Mouse (Mus musculus) embryonic facial prominence, embryonic 13.5 days (tissue): ENCODE results near the gene Shc2. TPM values are rescaled to one million over a fixed set of nuclear protein-coding genes. Genes with fewer than 3 reads are reported as not detected.

ENCODE experiments used
- ATAC-seq: fragments of 200-750 bp; cut with Nextera tagmentation; 2 replicates; pipeline ENCODE4 v1.8.0; 2017; ENCODE audit warnings: low read depth; ENCODE audit not compliant: insufficient number of reproducible peaks, insufficient read depth, low FRiP score, low TSS enrichment
- H3K27ac ChIP-seq: fragments of 300-500 bp; sonication (generic); 2 replicates; pipeline ENCODE4 v1.5.1; 2015; ENCODE audit warnings: moderate library complexity, mild to moderate bottlenecking, inconsistent platforms
- H3K27me3 ChIP-seq: fragments of 300-500 bp; sonication (generic); 2 replicates; pipeline ENCODE4 v1.6.1; 2015; ENCODE audit warnings: mild to moderate bottlenecking, inconsistent platforms
- H3K36me3 ChIP-seq: fragments of 300-500 bp; sonication (generic); 2 replicates; pipeline ENCODE4 v1.6.1; 2015; ENCODE audit warnings: mild to moderate bottlenecking, inconsistent platforms
- H3K4me1 ChIP-seq: fragments of 300-500 bp; sonication (generic); 2 replicates; pipeline ENCODE4 v1.6.1; 2015; ENCODE audit warnings: inconsistent platforms
- H3K4me2 ChIP-seq: fragments of 300-500 bp; sonication (generic); 2 replicates; pipeline ENCODE4 v1.6.1; 2015; ENCODE audit warnings: moderate library complexity, mild to moderate bottlenecking, inconsistent platforms
- H3K4me3 ChIP-seq: fragments of 300-500 bp; sonication (generic); 2 replicates; pipeline ENCODE4 v1.5.1; 2015; ENCODE audit warnings: mild to moderate bottlenecking, inconsistent platforms
- H3K9ac ChIP-seq: fragments of 300-500 bp; sonication (generic); 2 replicates; pipeline ENCODE4 v1.6.1; 2015; ENCODE audit warnings: mild to moderate bottlenecking, inconsistent platforms
- H3K9me3 ChIP-seq: fragments of 300-500 bp; sonication (generic); 2 replicates; pipeline ENCODE4 v1.6.1; 2016; ENCODE audit warnings: inconsistent platforms
- WGBS: fragments of 180-500 bp; shearing (Covaris S2); methylation state at CpG from one replicate; pipeline ENCODE4 v1.1.7; 2015; ENCODE audit warnings: mixed read lengths; 5-methylcytosine and 5-hydroxymethylcytosine counted together
- polyA plus RNA-seq: library from polyadenylated mRNA; unstranded; fragments of >200 nt; fragmentation: Nextera tagmentation; extraction: Ambion mirVana; gene quantifications from 2 replicates; pipeline ENCODE4 v1.2.1, GENCODE M21; 2015

Gene Shc2
- polyA plus RNA-seq, 1 experiment from 2014 or later: 13.7 TPM

DNA sequence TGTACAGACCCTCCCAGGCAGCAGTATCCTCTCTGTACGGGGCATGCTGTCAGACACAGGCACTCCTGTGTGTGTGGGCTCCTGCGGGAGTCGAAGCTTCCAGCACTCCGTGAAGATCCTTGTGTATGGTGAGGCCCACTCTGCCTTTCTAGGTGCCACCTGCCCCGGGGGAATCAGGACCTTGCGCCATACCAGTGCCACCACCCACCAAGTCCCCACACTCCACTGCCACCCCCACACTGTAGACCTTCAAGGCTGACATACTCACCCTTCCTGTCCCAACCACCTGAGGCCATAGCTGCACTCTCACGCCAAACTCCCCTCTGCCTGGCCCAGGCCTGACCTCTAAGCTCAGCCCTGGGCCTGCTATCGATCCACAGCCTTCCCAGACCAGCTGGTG, 27.3 kb upstream of the Shc2 start:
- H3K9me3 ChIP-seq: no peaks in the 10 kb centered on the region
- no peaks in the 10 kb centered on the region for H3K36me3 ChIP-seq
- ATAC-seq: no peak
- 75% methylated on average over 8 of the region's 8 CpGs for WGBS
- no peak overlapping the region for H3K4me2 ChIP-seq
- no peak overlapping the region for H3K9ac ChIP-seq
- no peak overlapping the region for H3K4me3 ChIP-seq
- H3K4me1 ChIP-seq: peaks cover 2% of the 10 kb centered on the region
- no peak overlapping the region for H3K27ac ChIP-seq
- no peaks in the 10 kb centered on the region; the same call in 1 of the 2 replicates for H3K27me3 ChIP-seq

DNA sequence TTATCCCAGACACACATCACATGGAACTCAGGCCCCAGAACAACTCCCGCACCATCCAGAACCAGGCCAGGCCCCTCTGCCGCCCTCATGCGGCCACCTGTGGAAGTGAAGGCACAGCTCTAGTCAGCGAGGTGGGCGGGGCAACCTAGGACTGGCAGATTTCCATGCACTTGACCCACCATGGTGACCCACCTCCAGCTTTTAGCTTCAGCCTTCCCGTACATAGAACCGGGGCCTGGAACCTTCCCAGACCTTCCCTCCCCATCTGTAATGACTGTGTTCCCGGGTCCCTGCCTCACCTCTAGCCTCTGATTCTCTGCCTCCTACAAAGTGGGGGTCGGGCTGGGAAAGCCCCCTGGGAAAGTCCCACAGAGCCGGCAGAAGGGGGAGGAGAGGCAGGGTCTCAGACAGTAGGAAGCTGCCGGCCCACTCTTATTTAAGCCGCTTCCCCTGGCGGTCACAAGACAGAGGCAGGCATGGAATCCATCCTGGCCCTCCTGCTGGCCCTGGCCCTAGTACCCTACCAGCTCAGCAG, 26.5 kb upstream of the Shc2 start, which contains the start of gene Madcam1:
TSS of gene Madcam1 (plus strand) at position 429 of the 535 bp plus-strand sequence.
- Histone ChIP-seq H3K4me2 (no peak within 1 kb of the TSS), H3K9ac (no peak within 1 kb of the TSS), H3K27ac (no peak within 1 kb of the TSS), H3K36me3 (no peaks in the 10 kb centered on the region), H3K9me3 (no peaks in the 10 kb centered on the region), H3K4me3 (no peak within 1 kb of the TSS), H3K27me3 (no peaks in the 10 kb centered on the region; the same call in 1 of the 2 replicates), H3K4me1 (no peaks in the 10 kb centered on the region)
- 6% methylated on average over 13 of the region's 13 CpGs for WGBS
- no peak for ATAC-seq

DNA sequence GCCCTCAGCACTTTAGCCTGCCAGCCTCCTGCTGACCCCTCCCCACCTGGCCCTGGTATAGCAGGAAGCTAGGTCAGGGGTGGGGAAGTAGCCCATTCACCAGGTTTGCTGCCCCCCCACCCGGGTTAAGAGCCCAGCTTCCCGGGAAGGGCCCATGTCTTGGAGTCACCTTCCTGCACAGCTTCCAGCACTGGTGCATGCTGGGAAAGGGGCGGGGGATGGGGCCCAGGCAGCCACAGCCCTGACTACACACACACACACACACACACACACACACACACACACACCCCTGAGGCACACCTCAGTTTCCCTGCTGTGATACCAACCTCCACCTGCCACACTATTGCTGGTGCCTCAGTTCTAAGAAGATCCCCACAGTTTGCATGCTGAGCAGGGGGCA, 24.1 kb upstream of the Shc2 start:
- Histone ChIP-seq H3K4me3 (no peak overlapping the region), H3K27ac (no peak overlapping the region), H3K36me3 (no peaks in the 10 kb centered on the region), H3K27me3 (no peaks in the 10 kb centered on the region; the same call in 1 of the 2 replicates), H3K4me2 (no peak overlapping the region), H3K9ac (no peak overlapping the region), H3K9me3 (no peaks in the 10 kb centered on the region), H3K4me1 (no peaks in the 10 kb centered on the region)
- 35% methylated on average over 3 of the region's 3 CpGs for whole genome bisulfite sequencing
- no peak for ATAC-seq

DNA sequence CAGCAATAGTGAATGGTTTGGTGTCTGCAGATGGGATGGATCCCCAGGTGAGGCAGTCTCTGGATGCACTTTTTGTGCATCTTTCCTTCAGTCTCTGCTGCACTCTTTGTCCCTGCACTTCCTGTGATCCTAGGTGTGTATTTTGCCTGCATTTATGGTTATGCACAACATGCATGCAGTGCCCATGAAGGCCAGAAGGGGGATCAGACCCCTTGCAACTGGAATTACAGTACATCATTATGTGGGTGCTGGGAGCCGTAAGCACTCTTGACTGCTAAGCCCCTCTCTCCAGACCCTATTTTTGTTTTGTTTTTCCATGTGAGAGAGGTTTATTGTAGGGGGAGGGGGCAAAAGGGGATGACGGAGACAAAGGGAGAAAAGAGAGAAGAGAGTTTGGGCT, 22.6 kb upstream of the Shc2 start:
- WGBS: 64% methylated on average over 2 of the region's 2 CpGs
- H3K4me2 ChIP-seq: no peak overlapping the region
- H3K4me3 ChIP-seq: no peak overlapping the region
- no peak overlapping the region for H3K27ac ChIP-seq
- ATAC-seq: no peak
- no peak overlapping the region for H3K9ac ChIP-seq
- no peaks in the 10 kb centered on the region for H3K36me3 ChIP-seq
- H3K4me1 ChIP-seq: 0 out of 2 replicates have a peak, but pooled peaks cover 1% of the 10 kb centered on the region
- H3K27me3 ChIP-seq: no peaks in the 10 kb centered on the region; the same call in 1 of the 2 replicates
- no peaks in the 10 kb centered on the region for H3K9me3 ChIP-seq

DNA sequence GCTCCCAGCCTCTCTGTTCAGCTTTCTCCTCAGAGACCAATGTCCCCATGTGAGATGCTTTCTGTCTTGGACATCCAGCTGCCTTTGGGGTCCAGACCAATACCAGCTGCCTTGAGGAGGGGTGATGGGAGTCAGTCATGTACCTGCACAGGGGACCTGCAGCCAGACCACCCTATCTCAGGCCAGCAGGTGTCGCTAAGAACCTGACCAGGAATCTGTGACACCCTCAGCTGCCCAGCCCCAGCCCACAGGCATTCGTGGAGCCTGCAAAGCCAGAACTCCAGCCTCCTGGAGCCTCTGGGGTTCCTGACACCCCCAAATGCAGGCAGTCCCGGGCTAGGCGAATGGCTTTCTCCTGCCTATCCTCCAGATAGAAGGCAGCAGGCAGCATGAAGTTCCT, 21.1 kb upstream of the Shc2 start:
- no peaks in the 10 kb centered on the region for H3K36me3 ChIP-seq
- no peak for ATAC-seq
- H3K27me3 ChIP-seq: no peaks in the 10 kb centered on the region; the same call in none of the 2 replicates
- H3K4me2 ChIP-seq: no peak overlapping the region
- H3K4me1 ChIP-seq: peaks cover 11% of the 10 kb centered on the region; the same call in 1 of the 2 replicates
- no peak overlapping the region for H3K9ac ChIP-seq
- H3K4me3 ChIP-seq: no peak overlapping the region
- H3K27ac ChIP-seq: no peak overlapping the region
- 15% methylated on average over 4 of the region's 4 CpGs for WGBS
- H3K9me3 ChIP-seq: no peaks in the 10 kb centered on the region

DNA sequence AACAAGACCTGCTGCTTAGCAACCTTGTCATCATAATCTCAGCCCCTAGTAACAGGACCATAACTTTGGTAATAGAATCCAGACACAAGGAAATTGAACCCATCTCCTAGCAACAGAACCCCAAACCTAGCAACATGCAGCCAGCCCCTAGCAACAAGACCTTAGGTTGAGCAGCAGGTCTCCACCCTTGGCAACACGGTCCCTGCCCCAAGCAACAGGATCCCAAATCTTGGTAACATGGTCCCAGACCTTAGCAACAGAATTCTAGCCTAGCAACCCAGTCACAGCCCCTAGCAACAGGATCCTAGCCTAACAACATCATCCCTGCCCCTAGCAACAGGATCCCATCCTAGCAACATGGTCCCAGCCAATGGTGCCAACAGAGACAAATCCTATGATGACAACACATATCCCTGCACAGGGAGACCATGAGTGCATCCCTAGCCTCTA, 17.3 kb upstream of the Shc2 start:
- Histone ChIP-seq H3K4me1 (peaks cover 11% of the 10 kb centered on the region; the same call in 1 of the 2 replicates), H3K4me2 (no peak overlapping the region), H3K27ac (no peak overlapping the region), H3K4me3 (no peak overlapping the region), H3K9ac (no peak overlapping the region), H3K27me3 (no peaks in the 10 kb centered on the region; the same call in none of the 2 replicates), H3K9me3 (no peaks in the 10 kb centered on the region), H3K36me3 (no peaks in the 10 kb centered on the region)
- 0 out of 2 replicates have a peak, but pooled peaks have one; percentile 24 for ATAC-seq
- 21% methylated on average over 1 of the region's 1 CpGs for WGBS

DNA sequence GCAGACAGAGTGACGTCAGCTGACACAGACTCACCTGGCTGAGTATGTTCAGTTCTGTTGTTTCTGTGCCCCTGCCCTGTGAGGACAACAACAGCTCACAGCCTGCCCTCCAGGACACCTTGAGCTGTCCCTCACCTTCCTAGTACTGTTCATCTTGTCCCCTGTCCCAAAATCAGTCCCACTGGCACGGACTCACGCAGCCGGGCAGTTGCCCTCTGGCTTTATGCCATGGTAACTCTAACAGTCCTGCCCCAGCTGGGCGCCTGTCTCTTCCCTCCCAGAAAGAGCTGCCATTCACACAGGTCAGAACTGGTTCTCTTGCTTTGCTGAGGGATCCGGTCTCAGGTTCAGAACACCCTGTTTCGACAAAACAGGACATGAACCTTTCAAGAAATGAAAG, 15.1 kb upstream of the Shc2 start:
- Histone ChIP-seq H3K4me3 (no peak overlapping the region), H3K36me3 (no peaks in the 10 kb centered on the region), H3K9ac (no peak overlapping the region), H3K27me3 (no peaks in the 10 kb centered on the region; the same call in none of the 2 replicates), H3K4me2 (no peak overlapping the region), H3K27ac (no peak overlapping the region), H3K9me3 (no peaks in the 10 kb centered on the region), H3K4me1 (peaks cover 11% of the 10 kb centered on the region; the same call in 1 of the 2 replicates)
- ATAC-seq: no peak
- 83% methylated on average over 7 of the region's 7 CpGs for WGBS

DNA sequence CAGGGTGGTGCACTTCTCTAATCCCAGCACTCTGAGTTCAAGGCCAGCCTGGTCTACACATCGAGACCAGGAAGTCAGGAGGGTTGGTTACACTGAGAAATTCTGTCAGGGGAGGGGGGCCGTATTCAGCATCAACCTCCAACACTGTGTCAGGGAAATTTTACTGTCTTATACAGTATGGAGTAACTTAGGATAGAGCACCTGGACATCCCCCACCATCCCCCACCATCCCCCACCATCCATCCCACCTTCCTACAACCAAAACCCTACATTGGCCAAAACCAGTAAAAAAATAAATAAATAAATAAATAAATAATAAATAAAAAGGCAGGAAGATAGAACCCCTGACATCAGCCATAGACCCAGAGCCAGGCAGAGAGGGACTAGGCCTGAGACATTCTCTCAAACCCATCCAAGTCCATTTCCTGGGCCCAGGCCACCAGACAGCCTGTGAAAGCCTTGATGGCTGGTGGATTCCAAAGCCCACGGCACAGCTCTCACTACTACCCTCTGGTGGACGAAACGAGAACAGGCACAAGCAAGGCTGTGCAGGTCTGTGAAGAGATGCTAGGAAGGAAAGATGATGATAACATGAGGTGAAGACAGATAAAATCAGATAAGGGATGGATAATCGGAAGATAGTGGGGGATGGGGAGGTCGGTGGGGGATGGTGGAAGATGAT, 11.5 kb upstream of the Shc2 start:
- ATAC-seq: no peak; the same call in 1 of the 2 replicates
- Histone ChIP-seq H3K9me3 (no peaks in the 10 kb centered on the region), H3K4me2 (no peak overlapping the region), H3K4me1 (peaks cover 2% of the 10 kb centered on the region; the same call in 1 of the 2 replicates), H3K27ac (no peak overlapping the region), H3K27me3 (no peaks in the 10 kb centered on the region), H3K36me3 (no peaks in the 10 kb centered on the region), H3K9ac (no peak overlapping the region), H3K4me3 (no peak overlapping the region)
- WGBS: 33% methylated on average over 7 of the region's 7 CpGs

DNA sequence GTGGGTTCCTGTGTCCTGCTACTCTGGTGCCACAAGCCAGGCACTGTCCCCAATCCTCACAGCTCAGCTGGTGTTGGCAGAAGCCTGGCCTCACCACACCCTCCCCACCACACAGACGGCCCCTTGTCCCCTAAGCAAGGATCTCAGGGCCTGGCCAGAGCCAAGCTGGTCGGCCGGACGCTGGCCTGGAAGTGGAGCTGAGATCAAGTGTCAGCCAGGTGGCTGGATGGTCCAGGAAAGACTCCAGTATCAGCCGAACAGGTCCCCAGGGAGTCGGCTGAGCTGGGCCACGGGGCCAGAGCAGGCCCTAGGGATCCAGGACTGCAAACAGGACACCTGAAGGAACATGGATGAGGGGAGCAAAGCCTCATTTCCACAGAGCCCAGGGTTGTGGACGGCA, 8.0 kb upstream of the Shc2 start, which contains the start of gene Odf3l2:
TSS of gene Odf3l2 (minus strand) at position 28 of the 400 bp plus-strand sequence.
- no peak for ATAC-seq
- 60% methylated on average over 8 of the region's 8 CpGs for whole genome bisulfite sequencing
- Histone ChIP-seq H3K4me1 (no peaks in the 10 kb centered on the region), H3K4me3 (no peak within 1 kb of the TSS), H3K27me3 (no peaks in the 10 kb centered on the region), H3K36me3 (no peaks in the 10 kb centered on the region), H3K9ac (peak within 1 kb of the TSS; percentile 32), H3K4me2 (no peak within 1 kb of the TSS), H3K9me3 (no peaks in the 10 kb centered on the region), H3K27ac (no peak within 1 kb of the TSS)

DNA sequence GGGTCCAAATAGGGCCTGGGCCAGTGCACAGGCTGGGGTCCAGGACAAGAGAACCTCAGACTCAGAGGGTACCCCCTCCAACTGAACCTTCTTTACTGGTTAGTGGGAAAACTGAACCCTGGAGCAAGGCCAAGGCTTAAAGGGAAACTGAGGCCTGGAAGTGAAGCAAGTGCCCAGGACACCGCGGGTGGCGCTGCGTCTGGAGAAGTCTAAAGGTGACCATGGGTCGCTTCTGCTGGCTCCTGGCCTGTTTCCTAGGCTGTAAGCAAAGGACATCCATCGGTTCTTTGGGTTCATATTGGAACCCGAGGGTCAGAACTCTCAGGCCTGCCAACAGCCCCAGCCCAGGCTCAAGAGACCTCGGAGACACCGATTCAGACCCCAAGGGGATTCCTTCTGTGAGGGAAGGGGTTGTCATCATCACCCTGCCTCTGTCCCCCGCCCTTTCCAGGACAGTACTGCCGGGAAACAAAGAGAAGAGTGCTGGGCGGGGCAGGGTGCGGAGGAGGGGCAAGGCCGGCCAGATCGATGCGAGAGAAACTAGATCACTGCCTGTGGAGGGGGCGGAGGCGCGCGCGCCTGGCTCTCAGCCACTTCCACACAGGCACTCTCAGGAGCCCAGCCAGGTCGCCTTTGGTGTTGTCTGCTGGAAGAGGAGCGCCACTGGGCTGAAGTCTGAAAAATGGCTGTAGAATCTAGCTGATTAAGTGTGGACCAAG, 927 bp upstream of the Shc2 start:
- ATAC-seq: no peak
- Histone ChIP-seq H3K27ac (0 out of 2 replicates have a peak overlapping the region, but pooled peaks have one; percentile 75), H3K4me2 (peak overlapping the region; percentile 87), H3K9ac (peak overlapping the region; percentile 85), H3K36me3 (no peaks in the 10 kb centered on the region), H3K4me3 (peak overlapping the region; percentile 85), H3K4me1 (peaks cover 24% of the 10 kb centered on the region), H3K27me3 (peaks cover 18% of the 10 kb centered on the region), H3K9me3 (no peaks in the 10 kb centered on the region)
- 6% methylated on average over 23 of the region's 23 CpGs for WGBS

DNA sequence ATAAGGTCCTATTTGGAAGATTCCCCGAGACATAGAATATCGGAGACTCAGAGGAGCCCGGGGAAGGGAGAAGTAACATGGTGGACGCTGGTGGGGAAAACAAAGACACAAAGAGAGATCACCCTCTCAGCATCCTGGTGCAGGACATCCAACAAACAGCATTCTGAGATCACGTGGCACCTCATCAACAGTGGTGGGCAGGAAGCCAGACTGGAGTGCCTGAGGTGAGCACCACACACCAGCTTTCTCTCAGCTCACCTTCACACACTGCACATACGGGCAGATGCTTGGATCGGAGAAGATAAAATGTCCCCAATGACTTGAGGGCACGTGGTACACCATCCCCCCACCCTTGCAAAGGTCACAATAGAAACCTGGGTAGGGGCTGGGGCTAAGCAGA, 1.4 kb downstream of the Shc2 start:
- Histone ChIP-seq H3K4me3 (peak overlapping the region; percentile 85; the same call in 1 of the 2 replicates), H3K9ac (peak overlapping the region; percentile 85; the same call in 1 of the 2 replicates), H3K27ac (no peak overlapping the region), H3K27me3 (peaks cover 18% of the 10 kb centered on the region), H3K4me2 (peak overlapping the region; percentile 87), H3K9me3 (no peaks in the 10 kb centered on the region), H3K36me3 (no peaks in the 10 kb centered on the region), H3K4me1 (peaks cover 24% of the 10 kb centered on the region)
- WGBS: 83% methylated on average over 8 of the region's 8 CpGs
- no peak for ATAC-seq
